Mouse (Mus musculus) heart, postnatal 0 days (tissue): ENCODE measurements around the gene Gm4756. TPM values are rescaled to one million over a fixed set of nuclear protein-coding genes. Genes with fewer than 3 reads are reported as not detected.

Experiments
- ATAC-seq: fragments of 200-750 bp; cut with Nextera tagmentation; 2 replicates; pipeline ENCODE4 v1.8.0; 2017; ENCODE audit warnings: low read depth, moderate number of reproducible peaks, moderate library complexity; ENCODE audit not compliant: insufficient read depth
- DNase-seq: peaks from one replicate; pipeline ENCODE4 v3.0.0-alpha.2; 2016; ENCODE audit warnings: low spot score
- H3K27ac ChIP-seq: fragments of 300-500 bp; sonication (generic); 2 replicates; pipeline ENCODE4 v1.5.1; 2014; ENCODE audit warnings: low read depth, mild to moderate bottlenecking
- H3K27me3 ChIP-seq: fragments of 300-500 bp; sonication (generic); 2 replicates; pipeline ENCODE4 v1.6.1; 2014; ENCODE audit warnings: low read length, mixed read lengths; ENCODE audit not compliant: control insufficient read depth, insufficient read depth
- H3K36me3 ChIP-seq: fragments of 300-500 bp; sonication (generic); replicated peaks from 2 replicates; pipeline ENCODE4 v1.6.1; 2014; ENCODE audit warnings: low read length, mixed read lengths; ENCODE audit not compliant: control insufficient read depth, insufficient read depth
- H3K4me1 ChIP-seq: fragments of 300-500 bp; sonication (generic); 2 replicates; pipeline ENCODE4 v1.6.1; 2014; ENCODE audit warnings: antibody characterized with exemption; ENCODE audit not compliant: control insufficient read depth, insufficient read depth
- H3K4me2 ChIP-seq: fragments of 300-500 bp; sonication (generic); 2 replicates; pipeline ENCODE4 v1.6.1; 2014; ENCODE audit warnings: low read depth, mild to moderate bottlenecking, low read length, moderate library complexity
- H3K4me3 ChIP-seq: fragments of 300-500 bp; sonication (generic); 2 replicates; pipeline ENCODE4 v1.5.1; 2014; ENCODE audit warnings: low read depth, low read length
- H3K9ac ChIP-seq: fragments of 300-500 bp; sonication (generic); replicated peaks from 2 replicates; pipeline ENCODE4 v1.6.1; 2014; ENCODE audit warnings: low read depth, low read length, mixed read lengths
- H3K9me3 ChIP-seq: fragments of 300-500 bp; sonication (generic); replicated peaks from 2 replicates; pipeline ENCODE4 v1.6.1; 2016; ENCODE audit warnings: low read length; ENCODE audit not compliant: control insufficient read depth
- CTCF ChIP-seq: IDR thresholded peaks from 2 replicates; pipeline ENCODE4 v1.5.1; 2016; ENCODE audit warnings: antibody characterized with exemption, control low read depth, low read depth
- EP300 ChIP-seq: IDR thresholded peaks from 2 replicates; pipeline ENCODE4 v1.6.1; 2016; ENCODE audit warnings: antibody characterized with exemption, low read depth
- whole genome bisulfite sequencing: fragments of 180-500 bp; shearing (Covaris S2); extraction: QIAGEN DNeasy Blood & Tissue Kit; methylation state at CpG from one replicate; pipeline ENCODE4 v1.1.7; 2014; 5-methylcytosine and 5-hydroxymethylcytosine counted together
- polyA plus RNA-seq: library from polyadenylated mRNA; unstranded; fragments of >200 nt; fragmentation: Nextera tagmentation; extraction: Ambion mirVana; gene quantifications from 2 replicates; pipeline ENCODE4 v1.2.1, GENCODE M21; 2015
- total RNA-seq: library from RNA; depleted of rRNA; stranded (reverse); fragments of >200 nt; gene quantifications from 2 replicates; pipeline ENCODE4 v1.2.3, GENCODE M21; 2014; ENCODE audit warnings: low replicate concordance

Gm4756 gene
- total and polyA plus RNA-seq, 2 experiments from 2014 or later, result not detected

DNA sequence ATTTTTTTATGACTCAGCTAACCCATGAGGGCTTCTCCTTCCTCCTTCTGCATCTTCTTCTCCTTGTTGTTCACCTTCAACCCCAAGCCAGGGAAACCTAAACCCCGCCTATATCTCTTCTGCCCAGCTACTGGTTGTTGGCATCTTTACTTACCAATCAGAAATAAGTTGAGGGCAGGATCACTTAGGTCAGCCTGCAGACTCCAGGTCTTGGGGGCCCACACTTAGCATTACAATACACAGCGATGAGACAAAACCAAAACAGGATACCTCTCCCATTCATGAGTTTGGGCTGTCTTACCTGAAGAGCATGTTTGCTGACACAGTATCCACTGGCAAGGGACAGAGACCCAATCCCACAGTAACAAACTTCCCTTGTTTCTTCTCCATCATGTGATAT, 55.5 kb downstream of the Gm4756 start:
- H3K36me3 ChIP-seq, result no peaks in the 10 kb centered on the region
- H3K27me3 ChIP-seq, result no peaks in the 10 kb centered on the region
- H3K4me1 ChIP-seq, result no peaks in the 10 kb centered on the region
- no peaks in the 10 kb centered on the region for H3K9me3 ChIP-seq
- 54% methylated on average over 2 of the region's 2 CpGs for WGBS
- H3K4me3 ChIP-seq, result no peak overlapping the region
- TF ChIP-seq EP300, result no peak
- TF ChIP-seq CTCF, result no peak
- no peak overlapping the region for H3K9ac ChIP-seq
- DNase-seq (no peak), ATAC-seq (no peak)
- H3K27ac ChIP-seq, result no peak overlapping the region
- H3K4me2 ChIP-seq, result no peak overlapping the region

DNA sequence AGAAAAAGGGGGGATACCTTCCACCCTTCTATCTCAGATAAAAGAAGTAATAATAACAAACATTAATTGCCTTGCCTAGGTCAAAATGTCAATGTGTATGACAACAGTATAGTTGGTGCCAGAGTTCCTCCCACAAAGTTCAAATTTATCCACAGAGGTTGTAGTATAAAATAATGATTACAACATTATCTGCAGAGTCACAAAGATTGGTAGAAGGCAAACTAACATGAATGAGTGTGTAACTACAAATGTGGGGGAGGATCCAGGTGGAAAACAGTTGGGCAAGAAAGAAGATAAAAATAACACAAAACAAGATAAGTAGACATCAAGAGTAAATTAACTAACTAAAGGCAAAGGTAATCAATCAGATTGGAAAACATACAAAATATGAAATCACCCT, 56.5 kb downstream of the Gm4756 start:
- Histone ChIP-seq H3K4me3 (no peak overlapping the region), H3K27me3 (no peaks in the 10 kb centered on the region), H3K9me3 (no peaks in the 10 kb centered on the region), H3K36me3 (no peaks in the 10 kb centered on the region), H3K9ac (no peak overlapping the region), H3K4me2 (no peak overlapping the region), H3K4me1 (no peaks in the 10 kb centered on the region), H3K27ac (no peak overlapping the region)
- ATAC-seq (no peak), DNase-seq (no peak)
- TF ChIP-seq CTCF, result no peak
- no peak for TF ChIP-seq EP300

DNA sequence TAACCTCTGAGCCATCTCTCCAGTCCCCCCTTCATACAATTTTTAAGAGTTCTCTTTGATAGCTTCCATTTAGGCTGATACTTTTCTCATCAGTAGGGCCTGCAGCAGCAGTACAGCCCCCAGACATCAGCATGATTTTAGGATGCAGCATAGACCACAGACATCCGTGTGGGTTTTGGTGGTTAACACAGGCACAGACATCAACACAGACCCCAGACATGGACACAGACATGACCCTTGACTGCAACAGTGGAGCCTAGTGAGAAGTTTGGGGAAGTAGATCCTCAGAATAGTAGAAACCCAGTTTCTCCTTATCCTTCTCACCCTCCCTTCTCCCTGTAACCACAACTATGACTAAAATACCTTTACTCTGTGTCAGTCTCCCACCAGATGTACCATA, 64.1 kb downstream of the Gm4756 start:
- WGBS, result 66% methylated on average over 1 of the region's 1 CpGs
- no peak for DNase-seq
- Histone ChIP-seq H3K9ac (no peak overlapping the region), H3K36me3 (no peaks in the 10 kb centered on the region), H3K4me2 (no peak overlapping the region), H3K4me3 (no peak overlapping the region), H3K9me3 (no peaks in the 10 kb centered on the region), H3K4me1 (no peaks in the 10 kb centered on the region), H3K27ac (no peak overlapping the region), H3K27me3 (no peaks in the 10 kb centered on the region)
- TF ChIP-seq EP300, result no peak
- no peak for TF ChIP-seq CTCF
- ATAC-seq, result no peak

DNA sequence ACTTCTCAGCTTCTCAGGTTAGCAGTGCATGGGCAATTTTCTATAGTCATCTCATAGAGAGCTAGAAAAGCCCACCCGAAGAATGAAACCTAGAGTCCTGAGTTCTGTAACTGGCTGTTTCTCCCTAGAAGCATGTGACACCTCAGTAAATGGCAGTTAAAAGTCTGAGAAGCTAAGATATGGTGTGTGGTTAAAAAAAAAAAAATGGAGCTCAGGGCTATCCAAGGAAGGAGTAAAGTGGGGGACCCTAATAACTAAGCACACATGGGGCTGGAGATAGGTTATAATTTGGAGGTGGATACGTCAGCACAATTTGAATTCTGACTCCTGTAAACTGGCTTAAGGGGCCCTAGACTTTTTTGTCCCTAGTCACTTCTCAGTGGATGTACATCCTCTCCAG, 66.4 kb downstream of the Gm4756 start:
- TF ChIP-seq EP300 (no peak), CTCF (no peak)
- H3K9me3 ChIP-seq, result no peaks in the 10 kb centered on the region
- no peak overlapping the region for H3K27ac ChIP-seq
- H3K4me3 ChIP-seq, result no peak overlapping the region
- no peak overlapping the region for H3K9ac ChIP-seq
- H3K27me3 ChIP-seq, result no peaks in the 10 kb centered on the region
- H3K36me3 ChIP-seq, result no peaks in the 10 kb centered on the region
- DNase-seq (no peak), ATAC-seq (no peak)
- H3K4me2 ChIP-seq, result no peak overlapping the region
- WGBS, result 85% methylated on average over 2 of the region's 2 CpGs
- no peaks in the 10 kb centered on the region for H3K4me1 ChIP-seq

DNA sequence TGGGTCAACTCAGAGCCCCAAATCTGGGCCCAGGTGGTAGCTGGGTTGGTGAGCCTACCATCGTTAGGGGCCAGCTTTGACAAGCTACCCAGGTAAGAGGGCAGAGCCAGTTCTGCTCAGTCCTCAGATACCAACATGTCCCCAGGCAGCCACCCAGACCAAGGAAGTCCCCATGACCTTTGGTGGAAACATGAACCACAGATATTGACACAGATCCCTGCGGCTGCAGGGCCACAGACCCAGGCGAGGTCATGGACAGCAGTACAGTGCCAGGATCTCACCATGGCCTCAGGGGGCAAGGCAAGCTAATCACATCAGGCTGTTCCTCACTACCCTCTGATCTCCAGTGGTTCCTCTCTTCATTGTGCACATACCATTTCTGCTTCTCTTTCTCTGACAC, 67.4 kb downstream of the Gm4756 start:
- Histone ChIP-seq H3K27ac (no peak overlapping the region), H3K4me2 (no peak overlapping the region)
- DNase-seq, result no peak

DNA sequence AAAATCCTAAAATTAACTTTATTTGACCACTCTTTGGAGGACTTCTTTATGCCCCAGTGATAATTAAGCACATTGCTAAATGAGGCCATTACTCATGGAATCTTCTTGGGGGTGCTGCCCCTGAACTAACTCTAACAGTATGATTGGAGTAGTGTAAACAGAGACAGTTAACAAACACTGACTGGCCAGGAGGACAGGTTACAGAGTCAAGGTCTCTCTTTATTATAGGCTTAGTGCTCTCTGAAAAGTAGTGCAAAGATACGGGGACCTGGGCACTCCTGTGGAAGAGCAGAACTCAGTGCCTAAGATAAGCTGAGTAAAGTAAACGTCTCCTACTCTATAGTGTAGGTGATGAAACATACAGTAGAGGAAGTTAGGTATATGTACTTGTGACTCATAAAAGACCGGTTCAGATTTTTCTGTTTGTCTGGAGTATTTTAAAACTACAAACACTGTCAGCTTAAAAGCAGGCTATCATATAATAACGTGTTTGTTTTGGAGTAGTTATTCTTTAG, 85.1 kb downstream of the Gm4756 start:
- 69% methylated on average over 4 of the region's 4 CpGs for WGBS
- Histone ChIP-seq H3K4me3 (no peak overlapping the region), H3K4me1 (no peaks in the 10 kb centered on the region), H3K27me3 (no peaks in the 10 kb centered on the region), H3K9me3 (no peaks in the 10 kb centered on the region), H3K9ac (no peak overlapping the region), H3K4me2 (no peak overlapping the region), H3K36me3 (no peaks in the 10 kb centered on the region), H3K27ac (no peak overlapping the region)
- no peak for DNase-seq
- no peak for TF ChIP-seq CTCF
- TF ChIP-seq EP300, result no peak
- ATAC-seq, result no peak

More for the DNA sequence above, 67.4 kb downstream of the Gm4756 start:
- TF ChIP-seq CTCF (no peak), EP300 (no peak)
- H3K27me3 ChIP-seq, result no peaks in the 10 kb centered on the region
- ATAC-seq, result no peak
- H3K9ac ChIP-seq, result no peak overlapping the region
- H3K4me1 ChIP-seq, result no peaks in the 10 kb centered on the region
- no peaks in the 10 kb centered on the region for H3K36me3 ChIP-seq
- 87% methylated on average over 3 of the region's 3 CpGs for WGBS
- H3K9me3 ChIP-seq, result no peaks in the 10 kb centered on the region
- H3K4me3 ChIP-seq, result no peak overlapping the region
